Mouse (Mus musculus) liver, embryonic 15.5 days (tissue): ENCODE data around the gene Gm10300. TPM values are rescaled to one million over a fixed set of nuclear protein-coding genes. Genes with fewer than 3 reads are reported as not detected.

ENCODE experiments used
- ATAC-seq: fragments of 200-750 bp; cut with Nextera tagmentation; 2 replicates; pipeline ENCODE4 v1.8.0; 2017; ENCODE audit warnings: moderate number of reproducible peaks, mild to moderate bottlenecking, moderate library complexity; ENCODE audit not compliant: insufficient read depth
- H3K27ac ChIP-seq: fragments of 300-500 bp; sonication (generic); replicated peaks from 2 replicates; pipeline ENCODE4 v1.5.1; 2015; ENCODE audit warnings: mild to moderate bottlenecking, inconsistent platforms
- H3K27me3 ChIP-seq: fragments of 300-500 bp; sonication (generic); 2 replicates; pipeline ENCODE4 v1.6.1; 2015; ENCODE audit warnings: mild to moderate bottlenecking, inconsistent platforms
- H3K36me3 ChIP-seq: fragments of 300-500 bp; sonication (generic); replicated peaks from 2 replicates; pipeline ENCODE4 v1.6.1; 2015; ENCODE audit warnings: moderate library complexity, mild to moderate bottlenecking, inconsistent platforms
- H3K4me1 ChIP-seq: fragments of 300-500 bp; sonication (generic); replicated peaks from 2 replicates; pipeline ENCODE4 v1.6.1; 2015; ENCODE audit warnings: inconsistent platforms
- H3K4me2 ChIP-seq: fragments of 300-500 bp; sonication (generic); 2 replicates; pipeline ENCODE4 v1.6.1; 2015; ENCODE audit warnings: moderate library complexity, mild to moderate bottlenecking, inconsistent platforms
- H3K4me3 ChIP-seq: fragments of 300-500 bp; sonication (generic); replicated peaks from 2 replicates; pipeline ENCODE4 v1.5.1; 2015; ENCODE audit warnings: mild to moderate bottlenecking, inconsistent platforms
- H3K9ac ChIP-seq: fragments of 300-500 bp; sonication (generic); 2 replicates; pipeline ENCODE4 v1.6.1; 2015; ENCODE audit warnings: moderate library complexity, mild to moderate bottlenecking, inconsistent platforms
- H3K9me3 ChIP-seq: fragments of 300-500 bp; sonication (generic); replicated peaks from 2 replicates; pipeline ENCODE4 v1.6.1; 2016; ENCODE audit warnings: inconsistent platforms
- WGBS: fragments of 180-500 bp; shearing (Covaris S2); methylation state at CpG from one replicate; pipeline ENCODE4 v1.1.7; 2015; ENCODE audit warnings: mixed read lengths; ENCODE audit not compliant: insufficient replicate concordance; 5-methylcytosine and 5-hydroxymethylcytosine counted together
- polyA plus RNA-seq: library from polyadenylated mRNA; unstranded; fragments of >200 nt; fragmentation: Nextera tagmentation; extraction: Ambion mirVana; gene quantifications from 2 replicates; pipeline ENCODE4 v1.2.1, GENCODE M21; 2015

Gene Gm10300
- polyA plus RNA-seq, 1 experiment from 2014 or later, result 0.46 TPM

- no peaks in the 10 kb centered on the region for H3K9me3 ChIP-seq
- no peak for ATAC-seq
- H3K4me1 ChIP-seq, result no peaks in the 10 kb centered on the region
- H3K27me3 ChIP-seq, result peaks cover 32% of the 10 kb centered on the region
- H3K36me3 ChIP-seq, result no peaks in the 10 kb centered on the region
- H3K4me2 ChIP-seq, result no peak overlapping the region
- no peak overlapping the region for H3K27ac ChIP-seq
- H3K4me3 ChIP-seq, result no peak overlapping the region
- H3K9ac ChIP-seq, result no peak overlapping the region
- 50% methylated on average over 9 of the region's 9 CpGs for WGBS
Measured at GRCm38 (mm10) chr4:132119566-132119965, 45.1 kb downstream of the Gm10300 start.

GRCm38 (mm10) chr4:132121674-132122073, 47.2 kb downstream of the Gm10300 start:
- no peak overlapping the region for H3K4me2 ChIP-seq
- H3K4me3 ChIP-seq, result no peak overlapping the region
- no peak overlapping the region for H3K27ac ChIP-seq
- H3K9me3 ChIP-seq, result no peaks in the 10 kb centered on the region
- no peak for ATAC-seq
- peaks cover 15% of the 10 kb centered on the region for H3K27me3 ChIP-seq
- no peaks in the 10 kb centered on the region for H3K4me1 ChIP-seq
- no peaks in the 10 kb centered on the region for H3K36me3 ChIP-seq
- H3K9ac ChIP-seq, result no peak overlapping the region
- WGBS, result 51% methylated on average over 5 of the region's 5 CpGs

- Histone ChIP-seq H3K9me3 (no peaks in the 10 kb centered on the region), H3K27ac (no peak overlapping the region), H3K4me3 (no peak overlapping the region), H3K4me1 (no peaks in the 10 kb centered on the region), H3K27me3 (peaks cover 7% of the 10 kb centered on the region), H3K36me3 (no peaks in the 10 kb centered on the region), H3K4me2 (no peak overlapping the region), H3K9ac (no peak overlapping the region)
- 52% methylated on average over 1 of the region's 1 CpGs for WGBS
- ATAC-seq, result no peak
Measured at GRCm38 (mm10) chr4:132123166-132123565, 48.7 kb downstream of the Gm10300 start.

Other genes starting within 250 kb of the Gm10300 start
- gene Ptpru, start 236.4 kb upstream of the Gm10300 start, polyA plus RNA-seq, result 2.4 and 3.0 TPM in 2 replicates
- 34.0 and 34.9 TPM in 2 replicates for gene Mecr, start 231.2 kb upstream of the Gm10300 start, polyA plus RNA-seq
- 58.4 and 61.1 TPM in 2 replicates for gene Srsf4, start 201.1 kb upstream of the Gm10300 start, polyA plus RNA-seq
- 0.26 and 0.28 TPM in 2 replicates for gene Tmem200b, start 152.9 kb upstream of the Gm10300 start, polyA plus RNA-seq
- 181 and 204 TPM in 2 replicates for gene Epb41, start 624 bp downstream of the Gm10300 start, polyA plus RNA-seq
- 0.08 TPM in 1 of 2 replicates, not detected in the other for gene Oprd1, start 69.8 kb downstream of the Gm10300 start, polyA plus RNA-seq
- 26.2 and 28.6 TPM in 2 replicates for gene Ythdf2, start 137.6 kb downstream of the Gm10300 start, polyA plus RNA-seq
- 13.2 and 14.2 TPM in 2 replicates for gene Gmeb1, start 186.9 kb downstream of the Gm10300 start, polyA plus RNA-seq
- 31.7 and 38.3 TPM in 2 replicates for gene Taf12, start 199.7 kb downstream of the Gm10300 start, polyA plus RNA-seq
- 0.52 and 0.54 TPM in 2 replicates for gene Rab42, start 228.7 kb downstream of the Gm10300 start, polyA plus RNA-seq